Mouse (Mus musculus) kidney, embryonic 14.5 days (tissue): ENCODE measurements at regions not wholly inside any gene's neighbourhood (a gene's known extent, or its start where the extent isn't known, plus 50 kb on each side); places are given as distances from the start of the nearest gene placed in this dataset.
A peak's percentile ranks its signal among the peaks of the same experiment; 100 is the strongest.

Source experiments
- ATAC-seq: fragments of 200-750 bp; cut with Nextera tagmentation; 2 replicates; pipeline ENCODE4 v1.8.0; 2017; ENCODE audit warnings: moderate number of reproducible peaks, mild to moderate bottlenecking, moderate TSS enrichment, moderate library complexity; ENCODE audit not compliant: low FRiP score, low TSS enrichment
- H3K27ac ChIP-seq: fragments of 300-500 bp; sonication (generic); 2 replicates; pipeline ENCODE4 v1.5.1; 2014; ENCODE audit warnings: low read depth, mild to moderate bottlenecking, low read length, moderate library complexity, mixed read lengths
- H3K27me3 ChIP-seq: fragments of 300-500 bp; sonication (generic); 2 replicates; pipeline ENCODE4 v1.6.1; 2014; ENCODE audit warnings: mild to moderate bottlenecking, low read length; ENCODE audit not compliant: control insufficient read depth, insufficient read depth
- H3K36me3 ChIP-seq: fragments of 300-500 bp; sonication (generic); 2 replicates; pipeline ENCODE4 v1.6.1; 2014; ENCODE audit warnings: low read length, mixed read lengths; ENCODE audit not compliant: control insufficient read depth, insufficient read depth
- H3K4me1 ChIP-seq: fragments of 300-500 bp; sonication (generic); 2 replicates; pipeline ENCODE4 v1.6.1; 2014; ENCODE audit warnings: low read length, mixed read lengths; ENCODE audit not compliant: control insufficient read depth, insufficient read depth
- H3K4me2 ChIP-seq: fragments of 300-500 bp; sonication (generic); replicated peaks from 2 replicates; pipeline ENCODE4 v1.6.1; 2014; ENCODE audit warnings: low read depth, mild to moderate bottlenecking, low read length
- H3K4me3 ChIP-seq: fragments of 300-500 bp; sonication (generic); 2 replicates; pipeline ENCODE4 v1.5.1; 2014; ENCODE audit warnings: mild to moderate bottlenecking, low read length
- H3K9ac ChIP-seq: fragments of 300-500 bp; sonication (generic); 2 replicates; pipeline ENCODE4 v1.6.1; 2014; ENCODE audit warnings: low read depth, mild to moderate bottlenecking, low read length, moderate library complexity
- H3K9me3 ChIP-seq: fragments of 300-500 bp; sonication (generic); 2 replicates; pipeline ENCODE4 v1.6.1; 2016; ENCODE audit warnings: low read length; ENCODE audit not compliant: control insufficient read depth
- WGBS: fragments of 180-500 bp; shearing (Covaris S2); extraction: QIAGEN DNeasy Blood & Tissue Kit; methylation state at CpG from one replicate; pipeline ENCODE4 v1.1.7; 2014; 5-methylcytosine and 5-hydroxymethylcytosine counted together

DNA sequence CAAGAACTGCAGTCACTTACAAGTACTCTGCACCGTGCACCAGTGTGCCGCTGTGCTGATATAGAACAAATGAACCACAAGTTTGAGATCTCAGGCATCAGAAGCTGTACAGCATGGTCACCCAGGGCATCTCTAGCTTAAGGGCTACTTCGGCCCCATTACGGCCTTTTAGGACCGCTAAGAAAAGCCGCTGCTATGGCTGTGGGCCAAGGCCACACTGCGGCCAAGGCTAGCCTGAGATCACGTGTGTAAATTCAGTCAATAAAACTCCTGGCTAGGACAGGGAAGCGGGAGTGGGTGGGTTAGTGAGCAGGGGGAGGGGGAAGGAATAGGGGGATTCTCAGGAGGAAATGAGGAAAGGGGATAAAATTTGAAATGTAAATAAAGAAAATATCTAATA lies 50.9 kb upstream of the Atp12a start:
- Histone ChIP-seq H3K9me3 (no peaks in the 10 kb centered on the region), H3K4me3 (no peak overlapping the region), H3K4me1 (no peaks in the 10 kb centered on the region), H3K4me2 (0 out of 2 replicates have a peak overlapping the region, but pooled peaks have one; percentile 2), H3K27ac (no peak overlapping the region), H3K9ac (no peak overlapping the region), H3K27me3 (no peaks in the 10 kb centered on the region), H3K36me3 (no peaks in the 10 kb centered on the region)
- peak; percentile 66; the same call in 1 of the 2 replicates for ATAC-seq
- WGBS = 69% methylated on average over 9 of the region's 9 CpGs

- Histone ChIP-seq H3K9me3 (no peaks in the 10 kb centered on the region), H3K4me1 (no peaks in the 10 kb centered on the region), H3K36me3 (no peaks in the 10 kb centered on the region), H3K27me3 (no peaks in the 10 kb centered on the region), H3K4me3 (no peak overlapping the region), H3K9ac (no peak overlapping the region), H3K27ac (no peak overlapping the region), H3K4me2 (0 out of 2 replicates have a peak overlapping the region, but pooled peaks have one; percentile 8)
- WGBS = 37% methylated on average over 7 of the region's 7 CpGs
- ATAC-seq = no peak
These were observed 50.4 kb upstream of the Atp12a start for GRCm38 (mm10) chr14:56314459-56314858.
